Mouse (Mus musculus): ENCODE measurements at regions not wholly inside any gene's neighbourhood (a gene's known extent, or its start where the extent isn't known, plus 50 kb on each side); places are given as distances from the start of the nearest gene placed in this dataset.
A peak's percentile ranks its signal among the peaks of the same experiment; 100 is the strongest.
"Not testable (repeated sequence)": the region's sequence is repeated elsewhere in the genome, so short reads cannot be mapped to it uniquely, and the experiment has no call there.

- DNase-seq (ENCODE audit: low read depth) = no peak
Observed at GRCm38 (mm10) chr14:90488301-90488700, 2017.1 kb upstream of the Pcdh20 start.

- DNase-seq (ENCODE audit: low read depth) = no peak
Observed at GRCm38 (mm10) chr14:90447971-90448370, 1976.8 kb upstream of the Pcdh20 start.

GRCm38 (mm10) chr14:90432874-90433543 lies 1961.8 kb upstream of the Pcdh20 start:
- peak; percentile 14 for DNase-seq (ENCODE audit: low read depth)

GRCm38 (mm10) chr14:90412707-90413106 lies 1941.5 kb upstream of the Pcdh20 start:
- no peak for DNase-seq (ENCODE audit: low read depth)

GRCm38 (mm10) chr14:90406350-90406749 lies 1935.2 kb upstream of the Pcdh20 start:
- DNase-seq (ENCODE audit: low read depth) = no peak

- DNase-seq (ENCODE audit: low read depth) = no peak
Observed at GRCm38 (mm10) chr14:90405476-90405875, 1934.3 kb upstream of the Pcdh20 start.

- DNase-seq (ENCODE audit: low read depth) = no peak
Observed at GRCm38 (mm10) chr14:90367256-90367936, 1896.2 kb upstream of the Pcdh20 start.

GRCm38 (mm10) chr14:90334541-90334940 lies 1863.3 kb upstream of the Pcdh20 start:
- no peak for DNase-seq (ENCODE audit: low read depth)

- not testable (repeated sequence) for DNase-seq (ENCODE audit: low read depth)
Observed at GRCm38 (mm10) chr14:90295456-90295855, 1824.3 kb upstream of the Pcdh20 start.

GRCm38 (mm10) chr14:90246042-90246441 lies 1774.8 kb upstream of the Pcdh20 start:
- no peak for DNase-seq (ENCODE audit: low read depth)

- DNase-seq (ENCODE audit: low read depth) = no peak
Observed at GRCm38 (mm10) chr14:90232661-90233060, 1761.5 kb upstream of the Pcdh20 start.

GRCm38 (mm10) chr14:90200294-90200693 lies 1729.1 kb upstream of the Pcdh20 start:
- DNase-seq (ENCODE audit: low read depth) = no peak

GRCm38 (mm10) chr14:90197791-90198190 lies 1726.6 kb upstream of the Pcdh20 start:
- DNase-seq (ENCODE audit: low read depth) = no peak

GRCm38 (mm10) chr14:90172729-90173128 lies 1701.5 kb upstream of the Pcdh20 start:
- no peak for DNase-seq (ENCODE audit: low read depth)
